In the genomic region with DNA sequence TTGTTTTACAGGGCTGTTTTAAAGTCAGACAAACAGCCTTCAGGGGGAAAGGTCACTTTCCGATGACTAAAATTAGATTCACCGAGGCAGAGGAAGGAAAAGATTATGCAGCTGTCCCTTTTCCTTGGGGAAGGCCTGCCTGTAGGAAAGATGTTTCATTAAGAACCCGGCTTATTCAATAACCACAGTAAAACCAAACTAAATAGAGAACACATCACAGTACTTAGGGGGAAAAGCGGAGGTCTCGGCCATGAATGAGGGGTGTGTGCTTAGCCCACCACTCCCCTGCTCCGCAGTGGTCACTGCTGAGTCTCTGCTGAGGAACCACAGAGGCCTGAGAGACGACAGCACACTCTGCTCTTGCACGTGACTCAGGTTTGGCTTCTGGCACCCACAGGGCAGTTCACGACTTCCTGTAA, we compare ENCODE assay signal across 9 mouse cellular contexts.
DNase-seq lines count a peak whose midpoint lies in the region; ATAC-seq lines count a peak whose summit lies in the region.
"Had no signal": no experiment of that assay in that cellular context is flagged by ENCODE, and none has a peak within 500 bp of the region (broad histone marks: within the 10 kb centered on the region; RNA-seq: fewer than 3 reads in every experiment).

No protein-coding gene starts in this region.

- DNase-seq in kidney, adult 9 months = peak; percentile 66
- no peak for DNase-seq in kidney, adult 18-20 months
- DNase-seq in cerebellum, postnatal 36 days = no peak
- no peak for DNase-seq in spleen, adult 18-20 months
- DNase-seq: lung, adult 18-20 months had no signal

- 27% methylated on average over 9 of the region's 9 CpGs for WGBS in embryonic facial prominence, embryonic 15.5 days
- WGBS in hindbrain, embryonic 12.5 days = 35% methylated on average over 9 of the region's 9 CpGs
- 30% methylated on average over 9 of the region's 9 CpGs for WGBS in midbrain, embryonic 12.5 days

- no peaks in the 10 kb centered on the region for H3K27me3 ChIP-seq in embryonic facial prominence, embryonic 15.5 days
- H3K27me3 ChIP-seq in hindbrain, embryonic 12.5 days = no peaks in the 10 kb centered on the region
- no peaks in the 10 kb centered on the region for H3K27me3 ChIP-seq in midbrain, embryonic 12.5 days

- no peak for ATAC-seq in embryonic facial prominence, embryonic 15.5 days (ENCODE audit: insufficient number of reproducible peaks, low FRiP score, low TSS enrichment, low read depth)
- no peak for ATAC-seq in hindbrain, embryonic 12.5 days (ENCODE audit: low FRiP score)
- ATAC-seq in midbrain, embryonic 12.5 days (ENCODE audit: low FRiP score, low read depth) = peak; percentile 19
- ATAC-seq in activated CD4-positive, CD25-positive, alpha-beta regulatory T cell, adult 4 months = no peak

- H3K36me3 ChIP-seq in embryonic facial prominence, embryonic 15.5 days = no peaks in the 10 kb centered on the region
- H3K36me3 ChIP-seq in hindbrain, embryonic 12.5 days = no peaks in the 10 kb centered on the region
- no peaks in the 10 kb centered on the region for H3K36me3 ChIP-seq in midbrain, embryonic 12.5 days

- no peaks in the 10 kb centered on the region for H3K9me3 ChIP-seq in embryonic facial prominence, embryonic 15.5 days (replicated peaks)
- H3K9me3 ChIP-seq in hindbrain, embryonic 12.5 days (replicated peaks) = no peaks in the 10 kb centered on the region
- H3K9me3 ChIP-seq in midbrain, embryonic 12.5 days = no peaks in the 10 kb centered on the region

- H3K4me2 ChIP-seq in embryonic facial prominence, embryonic 15.5 days (replicated peaks) = no peak overlapping the region
- H3K4me2 ChIP-seq in hindbrain, embryonic 12.5 days (replicated peaks) = peak overlapping the region; percentile 13; the same call in 1 of the 2 replicates
- peak overlapping the region; percentile 9; the same call in 1 of the 2 replicates for H3K4me2 ChIP-seq in midbrain, embryonic 12.5 days (replicated peaks)

- H3K4me3 ChIP-seq in embryonic facial prominence, embryonic 15.5 days (replicated peaks) = no peak overlapping the region
- H3K4me3 ChIP-seq in hindbrain, embryonic 12.5 days = no peak overlapping the region
- H3K4me3 ChIP-seq in midbrain, embryonic 12.5 days = no peak overlapping the region

- H3K9ac ChIP-seq in embryonic facial prominence, embryonic 15.5 days = no peak overlapping the region
- H3K9ac ChIP-seq in hindbrain, embryonic 12.5 days = no peak overlapping the region
- H3K9ac ChIP-seq in midbrain, embryonic 12.5 days (replicated peaks) = no peak overlapping the region

- peak overlapping the region; percentile 8; the same call in 1 of the 2 replicates for H3K27ac ChIP-seq in embryonic facial prominence, embryonic 15.5 days (replicated peaks)
- H3K27ac ChIP-seq in hindbrain, embryonic 12.5 days = peak overlapping the region; percentile 88
- H3K27ac ChIP-seq in midbrain, embryonic 12.5 days (replicated peaks) = peak overlapping the region; percentile 84

- peaks cover 31% of the 10 kb centered on the region for H3K4me1 ChIP-seq in embryonic facial prominence, embryonic 15.5 days
- peaks cover 68% of the 10 kb centered on the region for H3K4me1 ChIP-seq in hindbrain, embryonic 12.5 days
- peaks cover 68% of the 10 kb centered on the region for H3K4me1 ChIP-seq in midbrain, embryonic 12.5 days

Comparison
In these comparisons a context has a peak if more than half of its experiments do, and no peak if none do; other contexts are left out.
1. H3K27ac ChIP-seq: peak in every context shown above with its lines; median percentile 88 in hindbrain, embryonic 12.5 days; 84 in midbrain, embryonic 12.5 days; 8 in embryonic facial prominence, embryonic 15.5 days.